Mouse (Mus musculus): Measurements from ENCODE around the gene Rdh19. TPM values are rescaled to one million over a fixed set of nuclear protein-coding genes. Genes with fewer than 3 reads are reported as not detected.
"Not testable (repeated sequence)": the region's sequence is repeated elsewhere in the genome, so short reads cannot be mapped to it uniquely, and the experiment has no call there.

Gene Rdh19
- polyA plus RNA-seq (2012; rRNA removed) = not detected in 2 replicates
- polyA plus RNA-seq (2014; fragmentation: Nextera tagmentation; extraction: Ambion mirVana) = not detected in 2 replicates

DNA sequence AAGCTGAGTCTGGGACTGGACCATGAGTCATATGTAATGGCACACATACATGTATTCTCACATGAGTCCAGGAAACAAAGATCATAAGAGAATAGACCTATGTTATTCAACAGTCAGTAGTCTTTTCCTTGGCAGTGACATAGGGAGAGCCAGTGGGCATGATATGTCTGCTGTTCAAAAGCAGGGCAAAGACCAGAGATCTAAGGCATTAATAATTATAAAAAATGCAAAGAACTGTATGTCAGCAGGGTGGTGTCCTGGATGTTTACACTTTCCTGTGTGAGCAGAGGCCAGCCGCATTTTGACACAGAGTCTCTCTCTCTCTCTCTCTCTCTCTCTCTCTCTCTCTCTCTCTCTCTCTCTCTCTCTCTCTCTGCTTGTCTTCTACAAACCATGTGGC is at the start of gene Rdh19:
Rdh19 (plus strand) TSS at position 301 of the 400 bp plus-strand sequence.
- Histone ChIP-seq H3K9me3 (ENCODE audit: control insufficient read depth, low read length) (no peaks in the 10 kb centered on the region), H3K27ac (replicated peaks; ENCODE audit: low read depth, low read length) (no peak within 1 kb of the TSS), H3K9ac (ENCODE audit: low read depth, low read length, severe bottlenecking) (no peak within 1 kb of the TSS), H3K27me3 (ENCODE audit: control insufficient read depth, insufficient read depth, low read length) (no peaks in the 10 kb centered on the region), H3K4me3 (replicated peaks; ENCODE audit: low read length) (no peak within 1 kb of the TSS), H3K4me1 (ENCODE audit: control insufficient read depth, insufficient read depth, low read length) (no peaks in the 10 kb centered on the region), H3K4me2 (replicated peaks; ENCODE audit: low read depth, low read length, severe bottlenecking) (no peak within 1 kb of the TSS), H3K36me3 (ENCODE audit: control insufficient read depth, insufficient read depth, low read length) (no peaks in the 10 kb centered on the region)
- ATAC-seq (ENCODE audit: low FRiP score, low read depth) (no peak), DNase-seq (ENCODE audit: low spot score) (no peak)
- no peak for TF ChIP-seq POLR2A (IDR thresholded peaks at IDR 0.05; ENCODE audit: borderline replicate concordance, extremely low read depth, insufficient read depth, insufficient read length)
- 78% methylated on average over 1 of the region's 1 CpGs for WGBS

DNA sequence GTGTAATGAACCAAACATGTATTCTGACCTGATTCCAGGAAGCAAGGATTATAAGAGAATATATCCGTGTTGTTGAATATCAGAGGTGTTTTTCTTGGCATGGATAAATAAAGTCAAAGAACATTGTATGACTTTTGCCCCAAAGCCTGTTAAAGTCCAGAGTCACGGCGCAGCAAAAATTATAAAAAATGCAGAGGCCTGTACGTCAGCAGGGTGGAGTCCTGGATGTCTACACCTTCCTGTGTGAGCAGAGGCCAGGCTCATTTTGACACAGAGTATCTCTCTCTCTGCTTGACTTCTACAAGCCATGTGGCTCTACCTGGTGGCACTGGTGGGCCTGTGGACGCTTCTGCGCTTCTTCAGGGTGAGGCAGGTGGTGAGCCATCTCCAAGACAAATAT is 48.8 kb upstream of the Rdh19 start, which contains the start of gene Rdh16:
Rdh16 (plus strand) TSS at position 262 of the 400 bp plus-strand sequence.
- no peaks in the 10 kb centered on the region for H3K9me3 ChIP-seq (ENCODE audit: control insufficient read depth, low read length)
- no peaks in the 10 kb centered on the region for H3K36me3 ChIP-seq (ENCODE audit: control insufficient read depth, insufficient read depth, low read length)
- no peak for ATAC-seq (ENCODE audit: low FRiP score, low read depth)
- no peaks in the 10 kb centered on the region for H3K27me3 ChIP-seq (ENCODE audit: control insufficient read depth, insufficient read depth, low read length)
- H3K9ac ChIP-seq (ENCODE audit: low read depth, low read length, severe bottlenecking) = no peak within 1 kb of the TSS
- no peak within 1 kb of the TSS for H3K27ac ChIP-seq (replicated peaks; ENCODE audit: low read depth, low read length)
- no peak within 1 kb of the TSS for H3K4me2 ChIP-seq (replicated peaks; ENCODE audit: low read depth, low read length, severe bottlenecking)
- no peaks in the 10 kb centered on the region for H3K4me1 ChIP-seq (ENCODE audit: control insufficient read depth, insufficient read depth, low read length)
- WGBS = 86% methylated on average over 6 of the region's 6 CpGs
- no peak within 1 kb of the TSS for H3K4me3 ChIP-seq (replicated peaks; ENCODE audit: low read length)
- DNase-seq (ENCODE audit: low spot score) = no peak
- TF ChIP-seq POLR2A (IDR thresholded peaks at IDR 0.05; ENCODE audit: borderline replicate concordance, extremely low read depth, insufficient read depth, insufficient read length) = no peak

DNA sequence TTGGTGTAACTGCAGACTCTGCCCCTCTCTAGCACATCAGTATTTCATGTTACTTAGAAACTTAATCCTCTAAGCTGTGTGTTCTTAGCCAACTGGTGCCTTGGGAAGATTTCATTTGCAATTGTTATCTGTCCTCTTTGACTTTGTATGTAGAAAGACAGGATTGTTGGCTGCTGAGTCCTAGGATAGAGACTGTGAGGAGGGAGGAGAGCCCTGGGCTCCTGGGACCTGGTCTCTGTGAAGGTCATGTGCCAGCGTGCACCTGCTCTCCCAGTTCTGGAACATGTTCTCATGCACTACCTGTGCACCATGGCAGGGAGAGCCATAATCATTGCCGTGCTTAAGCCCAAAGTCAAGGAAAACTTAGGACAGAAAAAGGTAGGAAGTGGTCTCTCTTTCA is 48.1 kb upstream of the Rdh19 start:
- ATAC-seq (ENCODE audit: low FRiP score, low read depth) (no peak), DNase-seq (ENCODE audit: low spot score) (no peak)
- H3K27me3 ChIP-seq (ENCODE audit: control insufficient read depth, insufficient read depth, low read length) = no peaks in the 10 kb centered on the region
- H3K4me3 ChIP-seq (replicated peaks; ENCODE audit: low read length) = no peak overlapping the region
- H3K4me1 ChIP-seq (ENCODE audit: control insufficient read depth, insufficient read depth, low read length) = no peaks in the 10 kb centered on the region
- no peak overlapping the region for H3K27ac ChIP-seq (replicated peaks; ENCODE audit: low read depth, low read length)
- H3K36me3 ChIP-seq (ENCODE audit: control insufficient read depth, insufficient read depth, low read length) = no peaks in the 10 kb centered on the region
- H3K9ac ChIP-seq (ENCODE audit: low read depth, low read length, severe bottlenecking) = no peak overlapping the region
- H3K4me2 ChIP-seq (replicated peaks; ENCODE audit: low read depth, low read length, severe bottlenecking) = no peak overlapping the region
- 86% methylated on average over 2 of the region's 2 CpGs for WGBS
- no peaks in the 10 kb centered on the region for H3K9me3 ChIP-seq (ENCODE audit: control insufficient read depth, low read length)
- no peak for TF ChIP-seq POLR2A (IDR thresholded peaks at IDR 0.05; ENCODE audit: borderline replicate concordance, extremely low read depth, insufficient read depth, insufficient read length)

DNA sequence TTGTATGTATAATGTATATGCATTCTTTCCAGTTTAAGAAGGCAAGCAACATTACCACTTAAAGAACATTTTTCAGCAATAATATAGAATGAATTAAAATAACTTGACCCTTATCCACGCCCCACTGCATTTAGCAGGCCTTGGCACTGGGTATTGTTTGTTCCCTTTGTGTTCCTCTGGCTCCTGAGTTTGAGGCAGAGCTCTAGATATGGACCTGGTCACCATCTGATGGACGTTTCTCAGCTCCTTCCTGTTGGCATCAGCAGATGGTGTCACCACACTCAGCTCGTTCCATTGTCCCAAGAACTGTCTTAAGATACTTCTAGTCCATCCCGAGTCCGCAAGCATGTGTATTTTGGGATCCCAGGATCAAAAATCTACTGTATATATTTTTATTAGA is 47.5 kb upstream of the Rdh19 start:
- TF ChIP-seq POLR2A (IDR thresholded peaks at IDR 0.05; ENCODE audit: borderline replicate concordance, extremely low read depth, insufficient read depth, insufficient read length) = no peak
- WGBS = 77% methylated on average over 5 of the region's 5 CpGs
- H3K36me3 ChIP-seq (ENCODE audit: control insufficient read depth, insufficient read depth, low read length) = no peaks in the 10 kb centered on the region

DNA sequence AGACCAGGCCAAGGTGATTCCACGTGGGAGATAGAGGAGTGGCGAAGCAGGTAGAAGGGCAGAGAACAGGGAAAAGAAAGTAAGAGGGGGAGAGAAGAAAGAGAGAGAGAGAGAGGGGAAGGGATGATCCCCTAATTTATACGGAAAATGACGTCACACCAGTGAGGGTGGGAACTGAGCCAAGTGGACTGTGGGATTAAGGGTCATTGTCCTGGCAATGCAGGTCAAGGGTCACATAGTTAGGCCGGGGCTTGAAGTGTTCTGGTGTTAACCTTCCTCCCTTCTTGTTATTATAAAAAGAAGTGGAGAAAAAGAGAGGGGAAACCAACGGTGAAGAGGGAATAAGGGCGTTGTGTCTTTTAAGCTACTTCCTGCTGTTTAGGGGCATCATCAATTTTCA is 45.3 kb upstream of the Rdh19 start:
- no peak for TF ChIP-seq POLR2A (IDR thresholded peaks at IDR 0.05; ENCODE audit: borderline replicate concordance, extremely low read depth, insufficient read depth, insufficient read length)

More for the DNA sequence above, 47.5 kb upstream of the Rdh19 start:
- no peak overlapping the region for H3K9ac ChIP-seq (ENCODE audit: low read depth, low read length, severe bottlenecking)
- ATAC-seq (ENCODE audit: low FRiP score, low read depth) = no peak
- no peaks in the 10 kb centered on the region for H3K27me3 ChIP-seq (ENCODE audit: control insufficient read depth, insufficient read depth, low read length)
- no peak overlapping the region for H3K4me2 ChIP-seq (replicated peaks; ENCODE audit: low read depth, low read length, severe bottlenecking)
- no peak overlapping the region for H3K27ac ChIP-seq (replicated peaks; ENCODE audit: low read depth, low read length)
- H3K9me3 ChIP-seq (ENCODE audit: control insufficient read depth, low read length) = no peaks in the 10 kb centered on the region
- H3K4me1 ChIP-seq (ENCODE audit: control insufficient read depth, insufficient read depth, low read length) = no peaks in the 10 kb centered on the region
- H3K4me3 ChIP-seq (replicated peaks; ENCODE audit: low read length) = no peak overlapping the region
- DNase-seq (ENCODE audit: low spot score) = no peak

DNA sequence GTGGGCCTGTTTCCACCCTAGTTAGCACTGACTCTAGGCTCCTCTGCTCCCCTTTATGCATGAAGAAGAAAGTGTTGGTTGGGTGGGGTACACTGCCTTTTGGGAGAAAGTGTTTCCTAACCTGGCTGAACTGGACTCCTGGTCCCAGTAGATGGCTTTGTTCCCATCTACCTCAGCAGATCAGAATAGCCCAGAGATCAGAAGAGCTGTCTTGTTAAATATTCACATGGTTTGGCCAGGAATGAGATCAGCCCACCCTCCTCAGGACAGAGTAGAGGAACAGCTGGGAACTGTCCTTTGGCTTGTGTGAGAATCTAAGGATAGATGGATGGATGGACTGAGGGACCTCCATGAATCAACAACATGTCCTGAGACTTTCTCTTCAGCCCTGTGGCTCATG is 33.8 kb upstream of the Rdh19 start:
- Histone ChIP-seq H3K27ac (replicated peaks; ENCODE audit: low read depth, low read length) (no peak overlapping the region), H3K4me1 (ENCODE audit: control insufficient read depth, insufficient read depth, low read length) (no peaks in the 10 kb centered on the region), H3K27me3 (ENCODE audit: control insufficient read depth, insufficient read depth, low read length) (no peaks in the 10 kb centered on the region), H3K4me3 (replicated peaks; ENCODE audit: low read length) (no peak overlapping the region), H3K4me2 (replicated peaks; ENCODE audit: low read depth, low read length, severe bottlenecking) (no peak overlapping the region), H3K9ac (ENCODE audit: low read depth, low read length, severe bottlenecking) (no peak overlapping the region), H3K9me3 (ENCODE audit: control insufficient read depth, low read length) (no peaks in the 10 kb centered on the region; the same call in 1 of the 2 replicates), H3K36me3 (ENCODE audit: control insufficient read depth, insufficient read depth, low read length) (no peaks in the 10 kb centered on the region)
- TF ChIP-seq POLR2A (IDR thresholded peaks at IDR 0.05; ENCODE audit: borderline replicate concordance, extremely low read depth, insufficient read depth, insufficient read length) = no peak
- no peak for DNase-seq (ENCODE audit: low spot score)
- no peak for ATAC-seq (ENCODE audit: low FRiP score, low read depth)

More for the DNA sequence above, 45.3 kb upstream of the Rdh19 start:
- H3K4me2 ChIP-seq (replicated peaks; ENCODE audit: low read depth, low read length, severe bottlenecking) = no peak overlapping the region
- no peaks in the 10 kb centered on the region for H3K4me1 ChIP-seq (ENCODE audit: control insufficient read depth, insufficient read depth, low read length)
- no peak overlapping the region for H3K9ac ChIP-seq (ENCODE audit: low read depth, low read length, severe bottlenecking)
- no peak for DNase-seq (ENCODE audit: low spot score)
- WGBS = 79% methylated on average over 7 of the region's 7 CpGs
- H3K36me3 ChIP-seq (ENCODE audit: control insufficient read depth, insufficient read depth, low read length) = no peaks in the 10 kb centered on the region
- no peaks in the 10 kb centered on the region for H3K27me3 ChIP-seq (ENCODE audit: control insufficient read depth, insufficient read depth, low read length)
- H3K9me3 ChIP-seq (ENCODE audit: control insufficient read depth, low read length) = no peaks in the 10 kb centered on the region
- no peak for ATAC-seq (ENCODE audit: low FRiP score, low read depth)
- no peak overlapping the region for H3K27ac ChIP-seq (replicated peaks; ENCODE audit: low read depth, low read length)
- no peak overlapping the region for H3K4me3 ChIP-seq (replicated peaks; ENCODE audit: low read length)

DNA sequence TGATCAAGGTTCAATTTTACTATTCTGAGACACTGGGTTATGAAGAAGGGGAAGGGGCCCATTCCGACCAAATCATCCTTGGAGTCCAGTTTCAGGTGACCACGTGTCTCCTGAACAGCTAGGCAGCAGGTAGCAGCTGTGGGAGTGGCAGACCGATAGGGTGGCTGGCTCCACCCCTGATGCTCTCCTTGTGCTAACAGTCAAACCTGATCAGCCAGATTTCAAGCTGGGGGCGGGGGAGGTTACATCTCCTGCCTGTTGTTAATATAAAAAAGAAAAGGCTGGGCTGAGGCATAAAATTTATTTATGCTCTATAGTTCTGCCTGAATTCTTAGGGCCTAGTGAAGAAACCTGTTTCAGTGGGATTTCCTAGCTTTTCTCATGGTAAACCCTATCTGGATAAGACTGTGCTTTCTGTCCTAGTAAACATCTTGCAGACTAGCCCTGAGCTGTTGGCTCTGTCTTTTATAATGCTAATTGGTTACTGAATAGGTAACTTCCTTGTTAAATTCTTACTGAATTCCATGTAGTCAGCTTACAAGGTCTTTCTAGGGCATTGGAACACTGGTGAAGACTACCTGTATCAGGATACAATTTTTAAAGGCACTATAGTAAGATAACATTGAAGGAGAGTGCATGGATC is 32.3 kb upstream of the Rdh19 start:
- not testable (repeated sequence) for H3K4me1 ChIP-seq (ENCODE audit: control insufficient read depth, insufficient read depth, low read length); H3K27ac ChIP-seq (replicated peaks; ENCODE audit: low read depth, low read length); DNase-seq (ENCODE audit: low spot score); H3K27me3 ChIP-seq (ENCODE audit: control insufficient read depth, insufficient read depth, low read length); H3K9me3 ChIP-seq (ENCODE audit: control insufficient read depth, low read length); H3K4me3 ChIP-seq (replicated peaks; ENCODE audit: low read length); H3K4me2 ChIP-seq (replicated peaks; ENCODE audit: low read depth, low read length, severe bottlenecking); H3K9ac ChIP-seq (ENCODE audit: low read depth, low read length, severe bottlenecking); H3K36me3 ChIP-seq (ENCODE audit: control insufficient read depth, insufficient read depth, low read length); ATAC-seq (ENCODE audit: low FRiP score, low read depth)
- 66% methylated on average over 4 of the region's 4 CpGs for WGBS

DNA sequence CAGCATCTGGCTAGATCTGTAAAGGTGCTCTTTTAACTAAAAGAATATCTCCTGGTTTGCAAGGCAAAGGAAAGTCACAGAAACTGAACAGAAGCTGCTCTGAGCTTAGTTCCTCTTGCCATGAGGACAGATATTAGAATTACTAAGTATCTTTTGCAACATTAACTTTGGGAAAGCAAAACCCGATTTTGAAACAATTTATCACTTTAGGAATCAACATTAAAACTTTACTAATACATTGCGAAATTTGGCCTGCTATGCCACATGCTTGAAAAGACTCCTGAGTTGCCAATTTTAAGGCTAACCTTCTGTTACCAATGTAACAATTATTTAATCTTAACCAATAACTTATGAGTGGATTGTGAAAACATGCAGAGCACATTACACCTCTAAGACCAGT is 27.9 kb upstream of the Rdh19 start:
- not testable (repeated sequence) for ATAC-seq (ENCODE audit: low FRiP score, low read depth); H3K4me1 ChIP-seq (ENCODE audit: control insufficient read depth, insufficient read depth, low read length); H3K4me3 ChIP-seq (replicated peaks; ENCODE audit: low read length); H3K27ac ChIP-seq (replicated peaks; ENCODE audit: low read depth, low read length); H3K4me2 ChIP-seq (replicated peaks; ENCODE audit: low read depth, low read length, severe bottlenecking); H3K9ac ChIP-seq (ENCODE audit: low read depth, low read length, severe bottlenecking); H3K36me3 ChIP-seq (ENCODE audit: control insufficient read depth, insufficient read depth, low read length); H3K27me3 ChIP-seq (ENCODE audit: control insufficient read depth, insufficient read depth, low read length); DNase-seq (ENCODE audit: low spot score); H3K9me3 ChIP-seq (ENCODE audit: control insufficient read depth, low read length)
- WGBS = 87% methylated on average over 2 of the region's 2 CpGs
